Mouse (Mus musculus) c-Kit-positive CD71-positive TER-119-negative erythroid progenitor cells, embryonic 14.5 days (primary cell): ENCODE results near the gene Vsir.

ENCODE experiments used
- DNase-seq: peaks from one replicate; pipeline ENCODE4 v3.0.0-alpha.2; 2013; ENCODE audit warnings: low read depth

The Vsir gene

DNA sequence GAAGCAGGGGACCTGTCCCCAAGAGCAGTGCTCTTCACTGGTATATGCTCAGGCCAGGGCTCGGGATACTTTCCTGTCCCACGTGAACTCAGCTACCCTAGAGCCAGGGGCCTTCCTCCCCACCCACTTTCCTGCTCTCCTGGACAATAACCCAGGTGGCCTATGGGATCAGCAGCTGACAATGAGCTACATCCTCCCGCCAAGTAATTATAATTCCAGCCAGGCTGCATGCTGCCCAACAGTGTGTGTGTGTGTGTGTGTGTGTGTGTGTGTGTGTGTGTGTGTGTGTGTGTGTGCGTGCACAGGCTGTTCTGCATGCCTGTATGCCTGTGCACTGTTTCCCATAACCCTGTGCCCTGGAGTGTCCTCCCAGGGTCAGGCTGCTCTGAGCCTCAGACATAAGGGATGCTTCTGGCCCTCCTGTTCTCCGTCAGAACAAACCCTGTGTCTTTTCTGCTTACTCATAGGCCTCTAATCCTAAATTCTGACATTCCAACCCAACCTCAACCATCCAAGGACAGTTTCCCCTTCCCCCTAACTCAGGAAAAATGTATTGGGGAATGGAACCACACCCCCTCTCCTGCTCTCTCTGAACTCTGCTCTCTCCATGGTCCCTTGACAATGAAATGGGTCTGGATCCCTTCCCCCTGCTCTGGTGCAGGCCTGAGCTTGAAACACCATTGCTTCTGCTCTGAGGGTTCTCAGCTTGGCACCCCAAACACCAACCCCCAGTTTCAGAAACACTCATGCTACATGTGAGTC, 6.8 kb downstream of the Vsir start:
- DNase-seq: no peak

DNA sequence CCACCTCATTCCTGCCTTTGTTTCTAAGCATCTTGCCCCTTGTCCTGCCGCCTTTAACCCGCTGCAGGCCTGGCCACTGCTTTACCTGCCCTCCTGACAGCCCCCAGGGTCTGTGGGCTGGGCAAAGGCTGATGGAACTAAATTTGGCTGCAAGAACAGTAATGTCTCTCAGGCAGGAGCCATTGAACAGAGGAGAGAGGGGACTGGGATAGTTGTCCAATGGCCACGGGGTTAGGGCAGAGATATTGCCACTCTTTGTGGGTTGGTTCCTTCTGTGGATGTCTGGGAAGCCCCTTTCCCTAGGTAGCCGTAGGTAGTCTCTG, 7.3 kb downstream of the Vsir start:
- DNase-seq: no peak

GRCm38 (mm10) chr10:60354881-60355677, 8.4 kb downstream of the Vsir start:
- DNase-seq: no peak

GRCm38 (mm10) chr10:60357441-60357840, 10.8 kb downstream of the Vsir start:
- DNase-seq: no peak

DNA sequence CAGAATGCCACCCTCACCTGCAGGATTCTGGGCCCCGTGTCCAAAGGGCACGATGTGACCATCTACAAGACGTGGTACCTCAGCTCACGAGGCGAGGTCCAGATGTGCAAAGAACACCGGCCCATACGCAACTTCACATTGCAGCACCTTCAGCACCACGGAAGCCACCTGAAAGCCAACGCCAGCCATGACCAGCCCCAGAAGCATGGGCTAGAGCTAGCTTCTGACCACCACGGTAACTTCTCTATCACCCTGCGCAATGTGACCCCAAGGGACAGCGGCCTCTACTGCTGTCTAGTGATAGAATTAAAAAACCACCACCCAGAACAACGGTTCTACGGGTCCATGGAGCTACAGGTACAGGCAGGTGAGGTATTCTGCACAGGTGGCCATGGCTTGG, 11.2 kb downstream of the Vsir start:
- DNase-seq: no peak

GRCm38 (mm10) chr10:60358776-60359175, 12.1 kb downstream of the Vsir start:
- no peak for DNase-seq

GRCm38 (mm10) chr10:60361615-60362309, 15.1 kb downstream of the Vsir start:
- DNase-seq: no peak

- DNase-seq: no peak
Measured at GRCm38 (mm10) chr10:60362310-60362628, 15.6 kb downstream of the Vsir start.

- DNase-seq: no peak
Measured at GRCm38 (mm10) chr10:60363426-60363825, 16.8 kb downstream of the Vsir start.

- no peak for DNase-seq
Measured at GRCm38 (mm10) chr10:60367145-60367544, 20.5 kb downstream of the Vsir start.

GRCm38 (mm10) chr10:60367904-60368303, 21.3 kb downstream of the Vsir start:
- no peak for DNase-seq

GRCm38 (mm10) chr10:60369405-60369804, 22.8 kb downstream of the Vsir start:
- no peak for DNase-seq

- DNase-seq: no peak
Measured at GRCm38 (mm10) chr10:60370098-60370497, 23.4 kb downstream of the Vsir start.

- DNase-seq: no peak
Measured at GRCm38 (mm10) chr10:60370601-60371061, 24.0 kb downstream of the Vsir start.

DNA sequence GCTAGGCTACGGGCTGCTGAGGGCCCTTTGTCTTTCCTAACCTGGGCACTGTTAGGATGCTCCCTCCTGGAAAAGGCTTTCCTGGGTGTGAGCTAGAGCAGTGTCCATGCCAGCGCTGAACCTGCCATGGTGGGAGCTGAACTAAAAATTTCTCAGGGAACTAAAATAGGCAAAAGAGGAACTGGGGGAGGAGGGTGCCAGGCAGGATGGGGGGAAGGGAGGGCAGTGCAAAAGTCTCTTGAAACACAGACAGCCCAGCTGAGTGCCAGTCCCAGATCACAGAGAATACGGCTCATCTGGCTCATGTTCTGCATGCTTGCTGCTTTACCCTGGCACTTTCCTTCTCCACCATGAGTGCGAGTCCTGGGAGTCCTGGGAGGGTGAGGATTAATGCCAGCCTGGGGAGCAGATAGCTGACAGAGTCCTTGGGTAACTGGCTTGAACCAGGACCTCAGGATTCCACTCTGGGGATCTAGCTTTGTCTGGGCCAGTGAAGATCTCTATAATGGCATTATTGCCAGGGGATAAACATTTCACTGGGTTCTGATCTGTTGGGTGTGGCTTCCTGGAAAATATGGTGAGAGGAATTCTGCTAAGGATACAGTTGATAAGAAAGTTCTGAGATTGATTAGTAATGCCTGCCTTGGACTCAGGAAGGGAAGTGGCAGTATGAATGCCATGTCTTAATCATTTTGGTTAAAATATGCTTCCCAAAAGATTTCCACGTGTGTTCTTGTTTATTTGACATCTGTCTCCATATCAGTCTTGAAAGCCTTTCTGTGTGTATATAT, 25.1 kb downstream of the Vsir start:
- no peak for DNase-seq

DNA sequence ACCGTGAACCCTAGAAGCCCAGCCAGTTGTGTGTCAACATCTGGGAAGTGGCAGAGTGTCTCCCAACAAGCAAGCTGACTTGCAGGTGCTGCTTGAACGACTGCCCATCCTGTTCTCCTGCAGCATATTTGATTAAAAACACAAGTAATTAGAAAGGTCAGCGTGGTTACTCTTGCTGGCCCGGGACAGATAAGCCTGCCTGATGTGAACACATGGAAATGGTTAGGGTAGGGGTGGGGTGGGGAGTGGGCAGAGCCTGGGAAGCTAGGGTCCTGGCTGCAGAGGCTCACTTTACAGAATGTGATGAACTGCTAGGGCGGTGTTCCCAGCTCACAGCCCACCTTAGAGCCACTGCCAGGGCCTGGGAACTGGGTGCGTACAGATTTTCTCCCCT, 26.9 kb downstream of the Vsir start:
- no peak for DNase-seq

DNA sequence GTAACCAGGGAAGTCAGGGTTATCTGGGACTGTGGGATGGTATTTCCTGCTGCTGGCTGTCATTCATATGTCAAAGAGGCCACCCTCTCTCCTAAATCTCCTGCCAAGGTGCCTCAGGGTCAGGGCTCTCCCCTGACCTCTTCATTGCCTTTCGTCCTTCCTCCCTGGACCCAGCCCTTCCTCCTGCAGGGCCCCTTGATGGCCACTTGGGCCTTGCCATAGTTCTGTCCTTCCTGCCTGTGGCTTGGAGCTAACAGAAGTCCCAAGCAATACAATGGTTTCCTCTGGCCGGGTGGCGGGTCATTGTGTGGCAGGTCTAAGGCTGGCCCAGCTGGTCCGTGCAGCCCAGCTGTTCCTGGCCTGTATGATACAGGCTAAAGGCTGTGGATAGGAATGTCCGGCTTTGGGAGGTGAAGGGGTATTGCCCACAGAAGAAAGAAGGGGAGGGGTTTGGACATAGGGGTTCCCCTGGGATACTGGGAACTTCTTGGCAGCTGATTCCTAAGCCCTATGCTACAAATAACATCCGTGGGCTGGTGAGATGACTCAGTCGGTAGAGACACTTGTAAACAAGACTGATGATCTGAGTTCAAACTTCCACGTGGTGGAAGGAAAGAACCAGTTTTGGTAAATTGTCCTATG, 27.4 kb downstream of the Vsir start:
- DNase-seq: no peak

DNA sequence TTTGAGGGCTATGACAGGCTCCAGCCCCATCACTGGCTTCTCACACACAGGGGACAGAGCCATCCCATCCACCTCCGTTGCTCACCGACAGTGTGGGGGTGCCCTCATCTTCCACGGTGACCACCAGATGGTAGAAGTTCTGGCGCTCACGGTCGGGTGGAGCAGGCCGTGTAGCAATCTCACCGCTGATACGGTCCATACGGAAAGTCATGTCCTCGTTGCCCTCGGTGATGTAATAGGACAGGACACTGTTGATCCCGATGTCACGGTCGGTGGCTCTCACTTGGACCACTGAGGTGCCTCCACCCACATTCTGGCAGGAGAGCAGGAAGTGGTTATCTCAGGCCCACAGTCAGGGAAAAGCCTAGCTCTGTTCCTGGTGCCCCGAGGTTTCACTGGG, 30.1 kb downstream of the Vsir start:
- no peak for DNase-seq

DNA sequence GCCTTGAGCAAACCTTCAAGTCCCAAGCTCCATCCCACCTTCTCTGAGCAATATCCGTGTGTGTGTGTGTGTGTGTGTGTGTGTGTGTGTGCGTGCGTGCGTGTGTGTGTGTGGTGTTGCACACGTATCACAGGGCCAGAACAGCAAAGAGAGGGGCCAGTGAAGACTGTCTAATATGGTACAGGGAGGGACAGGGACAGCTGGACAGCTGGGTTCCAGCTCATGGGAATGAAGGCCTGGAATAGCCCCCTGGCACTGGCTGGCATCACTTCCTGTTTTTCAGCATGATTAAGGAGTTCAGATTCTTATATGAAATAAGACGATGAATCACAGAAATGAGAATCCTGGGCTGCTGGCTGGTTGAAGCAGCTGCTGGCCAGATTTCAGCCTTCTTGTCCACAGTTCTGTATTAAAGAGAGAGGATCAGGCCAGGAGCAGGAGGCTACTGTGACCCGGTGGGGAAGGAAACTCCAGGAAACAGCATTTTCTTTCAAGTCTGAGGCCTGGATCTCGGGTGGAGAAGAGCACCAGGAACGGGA, 32.8 kb downstream of the Vsir start:
- DNase-seq: no peak

DNA sequence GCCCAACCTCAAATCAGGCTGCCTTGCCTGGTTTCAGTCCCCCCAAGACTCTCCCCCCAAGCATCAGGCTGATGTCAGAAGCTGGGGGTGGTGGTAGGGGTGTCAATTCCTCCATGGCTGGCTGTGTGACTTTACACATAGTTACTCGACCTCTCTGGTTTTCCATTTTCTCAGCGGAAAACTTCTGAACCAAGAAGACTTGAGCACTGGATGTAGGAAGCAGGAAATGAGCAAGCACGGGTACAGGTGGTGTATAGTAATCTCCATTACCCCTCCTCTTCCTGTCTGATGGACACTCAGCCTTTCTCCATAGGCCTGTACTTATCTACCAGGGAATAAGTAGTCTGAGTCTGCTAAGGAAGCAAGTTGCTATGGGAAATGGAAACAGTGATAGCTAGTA, 33.6 kb downstream of the Vsir start:
- DNase-seq: no peak

DNA sequence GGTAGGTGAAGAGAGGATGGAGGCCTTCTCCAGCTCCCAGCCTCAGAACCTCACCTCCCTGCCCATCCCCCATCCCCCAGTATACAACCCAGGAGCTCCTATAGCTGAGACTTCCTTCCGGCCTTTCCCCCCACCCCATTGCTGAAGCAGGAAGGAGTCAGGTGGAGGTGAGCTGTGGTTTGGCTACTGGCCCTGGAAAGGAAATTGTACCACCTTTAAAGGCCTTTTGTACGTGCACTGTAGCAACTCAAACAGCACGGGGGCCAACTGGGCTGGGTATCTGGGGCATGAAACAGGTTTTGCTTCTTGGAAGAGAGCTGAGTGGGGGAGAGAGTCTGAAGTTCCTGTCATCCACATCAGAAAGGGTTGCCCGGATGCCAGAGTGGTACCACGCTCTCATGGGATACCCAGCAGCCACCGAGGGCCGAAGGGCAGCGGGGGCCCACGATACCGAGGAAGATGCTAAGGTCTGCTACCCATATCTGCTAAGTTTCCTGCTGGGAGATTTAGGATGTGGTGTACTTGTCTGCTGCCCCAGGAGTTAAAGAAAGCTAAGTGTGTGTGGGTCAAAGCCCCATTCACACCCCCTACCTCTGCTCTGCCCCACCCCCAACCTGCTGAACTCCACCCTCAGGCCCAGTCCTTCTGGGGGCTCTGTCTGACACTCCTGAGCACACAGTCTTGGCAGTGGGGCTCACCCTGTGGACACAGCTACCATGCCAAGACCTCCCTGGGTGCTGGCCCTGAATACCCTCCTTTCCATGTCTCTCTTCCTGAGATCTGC, 34.7 kb downstream of the Vsir start:
- no peak for DNase-seq
